Mouse (Mus musculus) layer of hippocampus, adult 9-11 months (tissue): Measurements from ENCODE around the gene Ahdc1.
"Not testable (repeated sequence)": the region's sequence is repeated elsewhere in the genome, so short reads cannot be mapped to it uniquely, and the experiment has no call there.

Experiments
- DNase-seq: peaks from one replicate; pipeline ENCODE4 v3.0.0; 2022

The Ahdc1 gene

DNA sequence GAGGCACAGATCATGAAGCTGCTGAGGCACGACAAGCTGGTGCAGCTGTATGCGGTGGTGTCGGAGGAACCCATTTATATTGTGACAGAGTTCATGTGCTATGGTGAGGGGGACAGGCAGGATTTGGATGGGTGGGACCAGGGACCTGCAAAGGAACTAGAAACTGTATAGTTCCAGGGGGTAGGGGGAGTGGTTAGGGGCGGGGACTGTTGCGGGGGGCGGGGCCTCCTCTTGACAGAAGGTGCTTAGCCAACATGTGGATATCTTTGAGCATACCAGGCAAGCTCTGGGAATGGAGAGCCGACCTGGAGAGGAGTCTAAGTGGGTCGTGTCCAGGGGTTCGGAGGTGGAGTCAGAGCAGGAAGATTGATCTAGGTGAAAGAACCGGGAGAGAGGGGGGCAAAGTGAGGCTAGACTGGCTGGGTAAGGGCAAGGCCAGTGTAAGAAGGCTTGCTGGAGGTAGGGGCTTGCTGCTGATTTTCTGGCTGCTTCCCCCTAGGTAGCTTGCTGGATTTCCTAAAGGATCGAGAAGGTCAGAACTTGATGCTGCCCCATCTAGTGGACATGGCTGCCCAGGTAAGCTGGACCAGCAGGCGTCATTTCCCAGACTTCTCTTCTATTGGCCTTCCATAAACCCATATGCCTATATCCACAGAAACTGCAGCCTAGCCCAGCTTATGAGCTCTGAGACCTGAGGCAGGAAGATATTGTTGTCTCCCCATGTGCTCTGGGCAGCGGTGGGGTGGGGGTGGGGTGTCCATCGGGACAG, 13.4 kb upstream of the Ahdc1 start:
- no peak for DNase-seq

DNA sequence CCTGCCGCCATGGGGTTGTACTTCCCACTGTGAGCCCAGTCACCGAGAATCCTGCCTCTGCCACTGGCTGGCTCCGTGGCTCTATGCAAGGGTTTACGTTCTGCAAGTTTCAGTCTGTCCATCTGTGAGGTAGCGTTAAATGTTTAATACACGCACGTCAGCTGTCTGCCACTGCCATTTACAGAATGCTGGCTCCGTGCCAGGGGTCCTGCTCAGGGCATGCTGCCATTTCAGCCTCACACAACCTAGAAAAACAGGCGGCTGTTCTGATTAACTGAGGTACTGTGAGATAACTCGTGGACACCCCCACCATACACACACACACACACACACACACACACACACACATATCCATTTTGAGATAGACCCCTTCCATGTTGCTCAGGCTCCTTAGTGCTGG, 8.2 kb upstream of the Ahdc1 start:
- no peak for DNase-seq

DNA sequence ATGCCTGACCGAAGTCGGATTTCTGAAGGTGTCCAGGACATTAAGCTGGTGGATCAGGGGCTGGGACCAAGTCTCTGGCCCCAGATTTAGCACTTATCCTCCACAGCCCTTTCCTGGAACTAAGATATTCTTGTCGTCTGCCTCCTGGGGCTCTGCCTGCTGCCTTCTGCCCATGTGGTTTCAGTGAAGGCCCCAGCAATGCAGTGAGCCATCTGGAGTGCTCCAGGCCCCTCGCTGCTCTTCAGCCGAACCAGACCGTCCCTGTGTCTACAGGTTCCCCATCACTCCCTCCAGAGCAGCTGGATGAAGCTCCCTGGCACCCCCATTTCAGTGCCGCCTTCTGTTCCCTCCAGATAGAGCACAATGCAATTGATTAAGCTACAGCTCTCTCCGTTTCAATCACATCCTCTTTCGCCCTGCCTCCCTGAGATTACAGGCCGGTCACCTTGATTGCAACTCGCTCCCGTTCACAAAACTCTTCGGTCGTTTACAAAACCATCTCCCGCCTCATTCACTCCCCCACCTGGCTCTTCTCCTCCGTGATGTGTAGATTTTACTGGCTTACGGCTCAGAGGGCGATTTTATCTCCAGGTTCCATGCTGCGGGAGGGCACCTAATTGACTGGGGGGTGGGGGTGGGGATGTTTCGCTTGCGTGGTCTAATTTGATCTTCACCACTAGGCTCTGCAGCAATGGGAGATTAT, 7.6 kb upstream of the Ahdc1 start:
- DNase-seq = no peak

DNA sequence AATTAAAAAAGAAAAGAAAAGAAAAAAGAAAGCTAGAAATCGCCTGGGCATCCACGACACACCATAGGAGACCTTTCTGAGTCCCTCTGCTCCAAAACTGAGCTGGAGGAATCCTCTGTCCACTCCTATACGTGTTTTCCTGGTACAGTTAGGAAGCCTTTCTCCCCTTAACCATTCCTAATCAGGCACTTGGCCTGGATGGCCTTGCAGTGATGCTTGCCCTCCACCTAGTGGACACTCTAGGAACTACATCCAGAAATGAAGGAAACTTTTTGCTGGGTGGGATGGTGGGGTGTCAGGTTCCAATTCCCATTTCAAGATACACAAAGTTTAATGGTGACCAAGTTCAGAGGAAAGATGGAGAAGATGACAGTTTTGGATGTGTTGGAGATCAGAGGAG, 5.8 kb upstream of the Ahdc1 start:
- peak; percentile 37 for DNase-seq

DNA sequence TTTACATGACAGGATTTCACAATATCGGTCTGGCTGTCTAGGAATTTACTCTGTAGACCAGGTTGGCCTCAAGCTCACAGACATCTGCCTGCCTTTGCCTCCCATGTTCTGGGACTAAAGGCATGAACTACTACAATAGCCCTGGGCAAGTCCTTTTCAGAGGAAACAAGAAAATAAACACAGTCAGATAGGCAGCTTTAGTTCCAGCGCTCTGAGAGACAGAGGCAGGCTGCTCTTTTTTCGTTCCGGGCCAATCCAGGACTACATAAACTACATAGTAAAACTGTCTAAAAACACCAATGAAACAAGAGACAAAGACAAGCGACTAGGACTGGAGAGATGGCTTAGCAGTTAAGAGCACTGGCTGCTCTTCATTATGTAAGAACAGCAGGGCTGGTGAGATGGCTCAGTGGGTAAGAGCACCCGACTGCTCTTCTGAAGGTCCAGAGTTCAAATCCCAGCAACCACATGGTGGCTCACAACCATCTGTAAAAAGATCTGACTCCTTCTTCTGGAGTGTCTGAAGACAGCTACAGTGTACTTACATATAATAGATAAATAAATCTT, 5.1 kb upstream of the Ahdc1 start:
- not testable (repeated sequence) for DNase-seq

DNA sequence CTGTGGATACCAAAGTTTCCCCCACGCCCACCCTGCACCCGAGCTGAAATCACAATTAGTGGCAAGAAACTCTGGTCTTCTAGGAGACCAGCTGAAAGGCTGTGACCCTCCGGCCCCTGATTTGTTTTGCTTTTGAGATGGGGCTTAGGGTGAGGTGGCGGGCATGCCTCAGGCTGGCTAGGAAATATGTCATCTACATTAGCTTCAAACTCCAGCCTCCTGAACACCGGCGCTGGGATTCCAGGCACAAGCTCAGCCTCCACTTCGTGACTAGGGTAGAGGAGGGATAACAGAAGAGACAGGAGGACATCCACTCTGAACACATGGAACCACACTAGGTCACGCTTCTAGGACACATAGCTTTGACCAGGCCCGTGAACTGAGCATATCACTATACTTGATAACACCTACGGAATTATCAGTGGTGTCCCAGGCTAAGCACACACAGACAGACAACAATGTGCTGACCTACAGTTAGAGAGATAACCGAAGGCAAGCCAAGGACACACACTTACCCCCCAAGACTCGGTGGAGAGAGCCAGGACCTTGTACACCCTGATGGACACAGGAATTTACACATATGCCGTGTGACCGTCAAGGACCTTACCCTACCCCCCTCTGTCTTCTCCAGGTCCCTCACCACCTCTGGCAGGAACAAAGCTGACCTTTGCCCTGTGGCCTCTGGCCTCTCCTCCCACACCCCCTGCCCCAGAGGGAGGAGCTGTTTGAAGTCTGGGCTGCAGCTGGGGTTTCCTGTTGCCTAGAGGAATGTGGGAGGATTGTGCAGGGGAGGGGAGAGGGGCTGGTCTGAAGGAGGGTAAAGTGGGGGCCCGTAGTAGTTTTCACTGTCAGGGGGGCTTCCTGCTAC, 3.3 kb upstream of the Ahdc1 start:
- DNase-seq = no peak

DNA sequence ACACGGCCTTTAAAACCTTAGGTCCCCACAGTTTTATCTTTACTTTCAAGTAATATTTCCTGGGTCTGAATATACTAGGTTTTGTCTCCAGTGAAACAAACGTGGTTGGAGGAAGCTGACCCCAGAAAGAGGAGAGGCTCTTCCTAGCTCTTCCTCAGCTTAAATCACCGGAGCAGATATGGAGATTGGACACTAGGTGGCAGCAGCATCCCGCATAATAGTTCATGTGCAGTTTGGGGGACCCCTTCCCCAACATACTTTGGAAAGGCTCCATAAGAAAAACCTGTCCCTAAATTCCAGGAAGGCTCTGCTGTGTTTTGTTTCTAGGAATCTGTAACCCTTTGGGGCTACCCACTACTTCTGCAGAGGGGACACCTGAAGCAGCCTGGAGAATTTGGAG, 1.9 kb upstream of the Ahdc1 start:
- no peak for DNase-seq

DNA sequence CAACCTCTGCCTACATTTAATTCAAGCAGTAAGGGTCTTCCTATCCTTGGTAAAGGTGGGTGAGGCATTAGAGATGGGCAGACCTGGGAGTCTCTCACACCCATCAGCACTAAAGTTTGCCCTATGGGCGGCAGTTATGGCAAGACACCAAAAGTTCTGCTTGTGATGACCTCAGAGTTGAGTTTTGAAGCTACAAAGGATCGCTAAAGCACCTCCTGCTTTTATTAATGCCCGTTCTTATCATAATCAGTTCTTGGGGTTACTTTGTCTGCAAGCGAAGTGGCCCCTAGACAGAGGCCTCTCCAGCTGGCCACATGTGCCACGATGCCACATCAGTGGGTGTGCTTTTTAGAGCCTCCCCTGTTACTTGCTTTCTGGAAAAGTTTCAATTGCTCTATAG, 1.4 kb upstream of the Ahdc1 start:
- DNase-seq = no peak

DNA sequence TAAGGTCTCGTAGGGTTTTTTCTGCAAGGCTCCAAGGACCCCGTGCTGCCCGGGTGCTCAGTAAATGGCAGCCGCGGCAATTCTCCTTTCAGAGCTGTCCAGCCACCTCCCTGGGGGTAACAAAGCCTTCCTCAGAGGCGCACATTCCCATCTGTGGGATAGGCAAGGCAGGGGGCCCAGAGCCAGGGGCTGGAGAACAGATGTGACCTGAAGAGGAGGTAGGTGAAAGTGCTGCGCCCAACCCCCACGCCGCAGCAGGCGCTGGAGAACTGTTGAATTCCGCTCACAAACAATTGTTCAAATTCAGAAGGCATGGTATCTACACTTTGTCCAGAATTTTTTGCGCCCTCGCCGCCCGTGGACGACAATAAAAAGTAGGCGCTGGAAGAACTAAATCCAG, 449 bp upstream of the Ahdc1 start:
- no peak for DNase-seq

DNA sequence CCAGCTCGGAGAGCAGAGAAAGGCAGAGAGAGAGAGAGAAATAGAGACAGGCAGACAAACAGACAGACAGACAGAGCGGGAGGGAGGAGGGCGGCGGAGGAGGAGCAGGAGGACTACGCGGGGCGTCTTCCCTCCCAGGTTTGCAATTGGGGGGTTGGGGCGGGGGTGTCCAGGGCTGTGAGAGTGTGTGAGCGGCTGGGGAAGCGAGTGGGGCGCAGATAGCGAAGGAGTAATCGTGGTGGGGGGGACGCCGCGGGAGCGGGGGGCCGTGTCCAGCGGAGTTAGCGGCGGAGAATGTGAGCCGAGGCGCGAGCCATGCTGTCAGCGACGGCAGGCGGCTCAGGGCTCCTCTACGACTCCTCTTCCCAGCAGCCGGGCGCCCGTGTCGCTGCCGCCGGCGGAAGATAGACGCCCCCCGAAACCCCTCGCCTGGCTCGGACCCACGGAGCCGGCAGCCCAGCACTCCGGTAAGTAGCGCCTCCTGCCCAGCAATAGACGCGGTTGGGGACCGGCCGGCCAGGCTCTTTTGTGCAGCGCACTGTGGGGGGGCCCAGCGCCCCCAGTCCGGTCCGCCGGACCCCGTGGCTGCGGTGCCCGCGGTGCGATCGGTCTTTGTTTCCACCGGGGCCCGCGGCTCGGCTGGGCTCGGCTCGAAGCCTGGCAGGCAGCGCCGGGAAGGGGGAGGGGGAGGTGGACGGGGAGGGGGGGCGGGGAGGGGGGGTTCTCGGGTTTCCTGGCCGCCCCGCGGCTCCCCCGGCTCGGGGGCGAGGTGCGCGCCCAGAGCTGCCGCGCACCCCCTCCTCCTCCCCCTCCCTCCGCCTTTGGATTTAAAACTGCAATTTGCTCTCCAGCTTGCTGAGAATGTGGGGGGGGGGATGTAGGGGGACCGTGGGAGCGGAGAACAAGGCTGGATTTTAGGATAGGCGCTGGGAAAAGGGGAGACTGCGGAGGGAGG, 1.0 kb downstream of the Ahdc1 start:
- DNase-seq = no peak

DNA sequence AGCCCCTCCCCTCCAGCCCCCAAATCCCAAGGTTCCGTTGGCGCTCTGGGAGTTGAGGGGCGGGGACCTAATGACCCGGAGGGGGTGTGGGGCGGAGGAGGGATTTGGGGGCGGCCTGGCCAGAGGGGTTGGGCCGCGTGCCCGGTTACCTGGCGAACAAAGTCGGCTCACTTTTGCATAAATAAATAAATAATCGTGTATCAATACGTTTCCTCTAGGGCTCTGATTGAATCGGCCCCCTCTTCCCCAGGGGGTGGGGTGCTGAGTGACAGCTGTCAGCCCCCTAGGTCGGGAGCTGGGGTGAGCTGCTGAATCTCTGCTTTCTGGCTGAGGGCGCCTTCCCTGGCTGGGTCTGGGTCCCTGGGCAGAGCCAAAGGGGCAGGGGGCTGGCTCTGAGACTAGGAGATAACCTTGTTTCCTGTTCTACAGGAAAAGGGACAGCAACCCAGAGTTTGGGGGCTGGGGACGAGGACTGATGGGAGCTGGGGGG, 1.8 kb downstream of the Ahdc1 start:
- no peak for DNase-seq

DNA sequence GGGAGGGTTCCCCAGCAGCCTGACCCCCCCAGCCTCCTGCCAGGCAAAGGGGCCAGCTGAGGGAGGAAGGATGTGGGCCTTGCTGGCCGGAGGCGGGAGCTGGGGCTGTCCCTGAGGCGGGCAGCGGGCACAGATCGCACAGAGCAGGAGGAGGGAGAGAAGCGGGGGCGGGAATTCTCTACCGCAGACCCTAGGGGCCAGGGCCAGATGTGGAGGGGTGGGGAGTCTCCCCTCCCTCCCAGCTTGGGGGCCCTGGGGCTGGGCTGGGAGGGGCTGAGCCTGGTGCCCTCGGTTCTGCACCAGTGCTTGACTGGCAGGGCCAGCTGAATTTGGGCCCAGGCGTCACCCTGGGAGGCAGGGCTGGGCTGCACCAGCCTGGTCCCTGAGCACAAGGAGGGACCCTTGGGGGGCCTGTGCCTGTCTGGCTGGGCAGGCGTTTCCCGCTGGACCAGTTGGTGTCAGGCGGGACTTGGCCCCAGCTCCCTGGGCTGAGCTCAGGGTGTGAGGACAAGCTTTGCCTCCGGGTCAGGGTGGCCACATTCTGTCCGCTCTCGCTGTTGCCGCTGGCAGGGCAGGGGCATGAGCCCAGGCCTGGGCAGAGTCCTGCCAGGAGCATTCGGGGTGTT, 2.3 kb downstream of the Ahdc1 start:
- peak; percentile 75 for DNase-seq

DNA sequence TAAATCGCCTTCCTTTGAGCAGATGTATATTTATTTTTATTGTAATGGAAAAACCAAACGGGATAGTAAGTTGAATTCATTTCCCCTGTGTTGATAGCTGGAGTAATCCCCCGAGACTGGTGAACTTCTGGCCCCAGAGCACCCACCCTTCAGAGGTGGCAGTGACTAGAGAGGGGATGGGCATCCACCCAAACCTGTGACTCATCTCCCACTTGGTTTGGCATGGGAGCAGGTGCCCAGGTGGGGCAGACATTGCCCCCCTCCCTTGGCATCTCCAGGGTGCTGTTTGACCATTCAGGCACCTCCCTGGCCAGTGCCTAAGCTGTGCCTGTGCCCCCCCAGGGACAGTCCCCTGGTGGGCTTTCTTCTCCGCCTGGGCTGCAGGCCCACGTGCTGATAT, 3.0 kb downstream of the Ahdc1 start:
- DNase-seq = no peak

DNA sequence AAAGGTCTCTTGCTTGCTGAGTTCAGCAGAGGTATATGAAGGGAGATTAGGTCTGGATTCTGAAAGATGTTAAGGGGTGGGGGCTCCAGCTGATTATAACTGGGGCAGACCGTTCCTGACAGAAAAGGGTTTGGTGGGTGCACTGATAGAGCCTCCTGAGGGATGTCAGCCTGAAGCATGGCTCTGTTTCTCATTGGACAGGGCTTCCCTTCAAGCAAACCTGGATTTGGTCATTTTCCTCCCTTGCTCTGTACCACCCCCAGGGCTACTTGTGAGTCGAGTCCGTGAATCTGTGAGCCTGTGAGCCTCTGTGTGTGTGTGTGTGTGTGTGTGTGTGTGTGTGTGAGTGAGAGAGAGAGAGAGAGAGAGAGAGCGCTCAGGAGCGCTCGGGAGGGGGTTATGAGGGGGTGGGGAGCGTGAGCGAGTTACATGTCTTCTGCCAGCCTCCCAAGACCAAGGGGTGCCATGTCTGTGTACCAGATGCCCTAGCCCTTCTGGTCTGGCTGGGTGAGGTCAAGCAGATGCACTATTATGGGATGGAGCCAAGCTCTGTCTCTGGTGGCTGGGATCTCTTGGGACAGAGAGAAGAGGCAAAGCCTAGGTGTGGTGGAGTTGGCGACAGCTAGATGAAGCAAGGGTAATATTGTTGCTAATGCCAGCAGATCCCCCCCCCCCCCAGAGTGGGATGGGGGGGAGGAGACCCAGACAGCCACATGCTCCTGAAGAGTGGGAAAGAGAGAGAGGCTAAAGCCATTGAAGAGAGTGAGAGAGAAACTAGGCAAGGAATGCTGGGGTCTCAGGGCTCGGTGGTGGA, 4.0 kb downstream of the Ahdc1 start:
- DNase-seq = no peak

DNA sequence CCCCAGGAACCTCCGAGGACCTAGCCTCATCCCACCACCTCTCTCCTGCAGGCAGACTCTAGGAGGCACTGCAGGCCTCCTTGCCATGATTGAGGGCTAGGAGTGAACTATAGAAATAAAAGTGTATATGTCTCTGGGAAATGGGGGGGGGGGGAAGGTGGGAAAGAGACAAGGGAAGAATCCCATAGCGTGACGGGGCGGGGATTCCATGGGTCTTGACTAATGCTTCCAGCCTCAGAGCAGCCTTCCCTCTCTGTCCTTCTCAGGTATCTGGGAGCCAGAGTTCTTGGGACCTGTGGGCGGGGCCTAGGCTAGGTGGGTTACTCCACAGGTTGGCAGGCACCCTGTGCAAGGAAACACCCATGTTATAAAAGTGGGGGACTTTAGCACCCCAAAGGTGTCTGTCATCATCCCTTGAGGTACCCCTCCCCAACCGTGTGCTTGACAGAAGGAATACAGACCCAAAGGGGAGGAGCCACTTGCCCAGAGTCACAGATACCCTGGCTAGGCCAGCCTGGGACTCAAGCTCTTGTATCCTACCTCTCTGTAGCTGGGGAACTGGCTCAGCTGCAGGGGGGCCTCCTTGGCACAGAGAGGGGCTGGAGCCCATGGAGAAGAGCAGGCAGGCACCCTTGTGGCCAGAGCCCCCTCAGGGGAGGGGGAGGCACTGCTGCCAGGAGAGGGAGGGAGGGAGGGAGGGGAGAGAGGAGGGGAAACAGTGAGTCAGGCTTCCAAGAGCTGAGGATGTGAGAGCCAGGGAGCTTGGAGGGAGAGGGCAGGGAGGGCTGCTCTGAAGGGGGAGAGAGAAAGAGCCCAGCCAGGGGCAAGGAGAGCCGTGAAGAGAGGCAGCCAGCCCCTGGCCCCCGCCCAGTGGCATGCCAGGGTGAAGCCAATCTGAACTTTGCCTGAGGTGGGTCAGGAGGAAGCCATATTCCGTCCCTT, 4.9 kb downstream of the Ahdc1 start:
- DNase-seq = no peak

DNA sequence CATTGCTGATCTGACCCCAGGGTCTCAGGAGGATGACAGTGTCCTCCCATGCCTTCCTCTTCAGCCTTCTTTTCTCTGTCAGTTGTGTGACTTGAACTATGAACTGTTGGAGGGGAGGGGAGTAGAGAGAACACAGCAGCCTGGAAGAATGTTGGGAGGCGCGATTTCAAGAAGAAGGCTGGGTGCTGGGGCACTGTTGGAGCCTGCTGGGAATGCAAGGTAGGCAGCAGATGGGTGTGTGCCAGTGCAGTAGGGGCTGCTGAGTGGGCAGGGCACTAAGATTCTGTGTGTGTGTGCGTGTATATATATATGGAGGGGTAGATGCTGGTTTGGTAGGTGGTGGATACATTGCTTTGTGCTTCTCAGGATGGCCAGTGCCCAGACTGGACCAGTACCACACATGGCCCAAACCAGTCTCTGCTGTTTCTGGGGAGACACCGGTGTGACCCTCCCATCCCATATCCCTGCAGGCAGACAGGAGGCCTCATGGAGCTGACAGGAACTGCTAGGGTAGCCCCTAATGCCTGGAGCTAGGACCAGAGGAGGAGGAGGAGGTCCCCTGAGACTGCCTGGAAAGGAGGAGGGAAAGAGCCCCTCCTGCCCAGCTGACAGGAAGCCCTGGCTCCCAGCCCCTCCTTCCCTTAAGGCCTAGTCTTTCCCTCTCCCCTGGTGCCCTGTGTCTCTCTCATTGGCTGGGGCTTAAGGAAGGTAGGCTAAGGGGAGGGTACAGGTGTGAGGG, 5.8 kb downstream of the Ahdc1 start:
- no peak for DNase-seq

DNA sequence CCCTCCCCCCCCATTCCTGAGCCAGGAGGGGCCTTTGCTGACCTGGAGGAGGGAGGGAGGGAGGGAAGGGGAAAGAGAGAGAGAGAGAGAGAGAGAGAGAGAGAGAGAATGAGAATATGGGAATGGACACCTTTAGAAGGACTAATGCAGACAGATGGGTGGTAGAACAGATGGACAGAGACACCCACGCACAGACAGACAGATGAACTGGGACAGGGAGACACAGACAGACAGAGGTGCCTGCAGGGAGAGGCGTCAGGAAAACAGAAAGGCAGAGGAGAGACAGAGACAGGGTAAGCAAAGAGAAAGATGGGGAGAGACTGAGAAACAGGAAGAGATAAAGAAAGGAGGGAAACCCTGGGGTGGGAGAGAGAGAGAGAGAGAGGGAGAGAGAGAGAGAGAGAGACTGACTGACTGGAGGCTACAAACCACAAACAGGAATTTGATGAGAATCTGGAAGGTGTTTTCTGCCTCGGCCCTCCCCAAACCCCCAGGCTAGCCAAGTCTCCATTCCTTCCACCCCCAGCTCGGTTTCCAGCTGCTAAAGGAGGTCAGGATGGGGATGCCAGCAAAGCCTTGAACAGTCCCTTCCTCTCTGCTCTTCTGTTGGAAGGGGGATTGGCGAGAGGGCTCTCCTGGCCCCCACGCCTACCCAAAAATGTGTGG, 6.7 kb downstream of the Ahdc1 start:
- DNase-seq = no peak

DNA sequence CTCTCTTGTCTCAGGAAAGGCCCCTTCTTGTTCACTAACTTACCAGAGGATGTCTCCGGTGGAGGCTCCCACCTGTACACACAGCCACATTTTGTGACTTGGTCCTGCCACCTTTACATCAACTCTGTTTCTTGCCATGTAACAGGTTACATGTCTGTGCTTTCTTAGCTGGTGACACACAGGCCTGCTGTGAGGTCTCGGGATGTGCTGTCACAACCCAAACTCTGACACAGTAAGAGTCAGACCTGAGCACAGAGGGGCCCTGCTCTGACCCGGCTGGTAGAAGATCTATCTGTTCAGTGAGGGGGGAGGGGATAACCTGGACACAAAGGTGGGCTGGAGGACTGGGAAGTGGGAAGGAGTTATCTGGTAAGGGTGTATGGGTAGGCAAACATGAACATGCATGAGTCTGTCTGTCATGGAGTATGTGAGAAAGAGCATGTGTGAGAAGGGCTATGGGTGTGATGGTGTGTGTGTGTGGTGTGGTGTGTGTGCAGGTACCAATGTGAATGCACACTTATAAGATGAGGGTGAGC, 7.3 kb downstream of the Ahdc1 start:
- DNase-seq = no peak
